Mouse (Mus musculus): ENCODE results near the gene Majin. TPM values are rescaled to one million over a fixed set of nuclear protein-coding genes. Genes with fewer than 3 reads are reported as not detected.

Majin gene
- polyA plus RNA-seq, 1 experiment from 2014 or later = not detected

GRCm38 (mm10) chr19:6234337-6235083 is 50.3 kb downstream of the Majin start:
- WGBS = 66% methylated on average over 11 of the region's 11 CpGs

DNA sequence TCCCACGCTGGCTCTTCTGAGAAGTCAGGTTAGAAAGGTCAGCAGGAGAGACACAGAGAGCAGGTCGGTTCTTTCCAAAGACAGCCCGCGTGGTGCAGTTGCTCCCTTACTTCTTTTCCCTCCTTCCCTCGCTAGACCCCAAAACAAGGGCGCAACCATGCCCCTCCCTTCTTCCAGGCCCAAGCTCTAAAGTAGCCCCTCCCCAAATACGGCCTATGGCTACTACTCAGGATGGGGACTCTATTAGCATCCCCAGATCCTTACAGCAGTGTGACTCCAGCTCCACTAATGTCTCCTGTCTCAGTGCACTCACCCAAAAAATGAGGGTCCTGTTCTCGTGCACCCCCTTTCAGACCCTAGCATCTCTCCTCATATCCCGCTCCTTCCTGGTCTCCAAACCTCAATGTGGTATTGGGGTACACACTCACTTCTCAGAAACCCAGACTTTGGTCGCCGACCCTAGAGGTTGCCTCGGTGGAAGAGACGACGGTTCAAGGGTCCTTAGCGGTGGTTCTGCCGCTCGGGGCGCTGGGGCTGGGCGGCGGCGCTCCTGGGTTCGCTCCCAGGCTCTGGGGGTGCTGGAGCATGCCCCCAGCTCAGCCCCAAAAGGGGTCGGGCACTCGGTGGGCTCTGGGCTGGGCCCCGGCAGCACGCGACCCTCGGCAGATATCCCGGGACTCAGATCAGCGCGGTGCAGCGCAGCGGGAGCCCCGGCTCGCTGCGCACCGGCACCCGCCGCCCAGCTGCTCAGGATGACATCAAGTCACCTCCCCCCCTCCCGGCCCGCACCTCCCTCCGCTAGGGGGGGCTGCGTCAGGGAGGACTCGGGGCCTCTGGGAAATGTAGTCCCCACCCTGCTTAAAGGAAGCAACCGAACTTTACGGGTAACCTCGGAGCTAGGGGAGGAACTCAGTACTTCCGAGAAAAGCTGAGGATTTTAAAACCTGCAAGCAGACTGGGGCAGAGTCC is 51.2 kb downstream of the Majin start, which contains the start of gene Ppp2r5b:
Gene Ppp2r5b (minus strand): TSS at position 789 of the 969 bp plus-strand sequence.
- H3K4me3 ChIP-seq (ENCODE audit: low read depth, low read length) = peak within 1 kb of the TSS; percentile 80
- H3K4me1 ChIP-seq (ENCODE audit: control insufficient read depth, insufficient read depth, low read length) = peaks cover 9% of the 10 kb centered on the region; the same call in 1 of the 2 replicates
- H3K4me2 ChIP-seq (ENCODE audit: low read length) = peak within 1 kb of the TSS; percentile 76
- peak; percentile 97 for DNase-seq (ENCODE audit: low spot score)
- peaks cover 25% of the 10 kb centered on the region for H3K36me3 ChIP-seq (ENCODE audit: control insufficient read depth, insufficient read depth, low read length)
- H3K27me3 ChIP-seq (replicated peaks; ENCODE audit: control insufficient read depth, insufficient read depth, low read length) = no peaks in the 10 kb centered on the region
- peak within 1 kb of the TSS; percentile 88 for H3K9ac ChIP-seq (ENCODE audit: low read length)
- H3K27ac ChIP-seq (ENCODE audit: low read depth, low read length) = peak within 1 kb of the TSS; percentile 93
- peak; percentile 95 for ATAC-seq
- WGBS = 1% methylated on average over 45 of the region's 48 CpGs
- no peaks in the 10 kb centered on the region for H3K9me3 ChIP-seq (replicated peaks; ENCODE audit: control insufficient read depth, low read length)

More at GRCm38 (mm10) chr19:6234337-6235083, 50.3 kb downstream of the Majin start:
- no peaks in the 10 kb centered on the region for H3K9me3 ChIP-seq (replicated peaks; ENCODE audit: control insufficient read depth, low read length)
- peak overlapping the region; percentile 76 for H3K4me2 ChIP-seq (ENCODE audit: low read length)
- no peak overlapping the region for H3K27ac ChIP-seq (ENCODE audit: low read depth, low read length)
- H3K4me3 ChIP-seq (ENCODE audit: low read depth, low read length) = peak overlapping the region; percentile 80
- H3K27me3 ChIP-seq (replicated peaks; ENCODE audit: control insufficient read depth, insufficient read depth, low read length) = no peaks in the 10 kb centered on the region
- peak overlapping the region; percentile 88 for H3K9ac ChIP-seq (ENCODE audit: low read length)
- peaks cover 9% of the 10 kb centered on the region; the same call in 1 of the 2 replicates for H3K4me1 ChIP-seq (ENCODE audit: control insufficient read depth, insufficient read depth, low read length)
- no peak for DNase-seq (ENCODE audit: low spot score)
- no peak for ATAC-seq
- peaks cover 34% of the 10 kb centered on the region for H3K36me3 ChIP-seq (ENCODE audit: control insufficient read depth, insufficient read depth, low read length)

- H3K9ac ChIP-seq (ENCODE audit: low read length) = peak overlapping the region; percentile 88
- no peaks in the 10 kb centered on the region for H3K27me3 ChIP-seq (replicated peaks; ENCODE audit: control insufficient read depth, insufficient read depth, low read length)
- H3K4me3 ChIP-seq (ENCODE audit: low read depth, low read length) = peak overlapping the region; percentile 80
- no peaks in the 10 kb centered on the region for H3K9me3 ChIP-seq (replicated peaks; ENCODE audit: control insufficient read depth, low read length)
- peaks cover 9% of the 10 kb centered on the region; the same call in 1 of the 2 replicates for H3K4me1 ChIP-seq (ENCODE audit: control insufficient read depth, insufficient read depth, low read length)
- under 1% methylated on average over 9 of the region's 9 CpGs for WGBS
- DNase-seq (ENCODE audit: low spot score) = peak; percentile 96
- H3K36me3 ChIP-seq (ENCODE audit: control insufficient read depth, insufficient read depth, low read length) = peaks cover 19% of the 10 kb centered on the region
- H3K4me2 ChIP-seq (ENCODE audit: low read length) = peak overlapping the region; percentile 76
- peak; percentile 86 for ATAC-seq
- peak overlapping the region; percentile 93 for H3K27ac ChIP-seq (ENCODE audit: low read depth, low read length)
Observed at GRCm38 (mm10) chr19:6236053-6236441, 51.9 kb downstream of the Majin start.

DNA sequence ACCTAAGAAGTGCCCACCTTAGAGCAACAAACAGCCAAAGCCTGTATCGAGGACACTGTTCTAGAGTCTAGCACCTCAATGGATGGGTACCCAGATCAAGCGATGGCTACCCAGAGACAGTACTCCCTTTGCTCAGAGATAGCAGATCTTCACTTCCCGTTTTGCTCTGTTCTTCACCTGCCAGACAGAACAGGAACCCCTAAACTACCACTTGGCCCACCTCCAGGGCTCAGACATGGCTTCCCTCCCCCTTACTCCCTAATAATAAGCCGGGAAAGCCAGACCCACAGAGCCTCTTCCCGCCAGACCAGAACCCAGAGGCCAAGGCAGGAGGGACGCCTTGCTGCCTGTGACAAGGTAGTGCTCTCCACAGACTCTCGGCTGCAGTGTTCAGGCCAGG is 52.7 kb downstream of the Majin start:
- H3K27ac ChIP-seq (ENCODE audit: low read depth, low read length) = no peak overlapping the region
- 69% methylated on average over 7 of the region's 7 CpGs for WGBS
- H3K36me3 ChIP-seq (ENCODE audit: control insufficient read depth, insufficient read depth, low read length) = peaks cover 11% of the 10 kb centered on the region
- H3K27me3 ChIP-seq (replicated peaks; ENCODE audit: control insufficient read depth, insufficient read depth, low read length) = no peaks in the 10 kb centered on the region
- no peak for ATAC-seq
- peaks cover 9% of the 10 kb centered on the region; the same call in 1 of the 2 replicates for H3K4me1 ChIP-seq (ENCODE audit: control insufficient read depth, insufficient read depth, low read length)
- no peaks in the 10 kb centered on the region for H3K9me3 ChIP-seq (replicated peaks; ENCODE audit: control insufficient read depth, low read length)
- H3K9ac ChIP-seq (ENCODE audit: low read length) = no peak overlapping the region
- H3K4me2 ChIP-seq (ENCODE audit: low read length) = no peak overlapping the region
- no peak for DNase-seq (ENCODE audit: low spot score)
- H3K4me3 ChIP-seq (ENCODE audit: low read depth, low read length) = no peak overlapping the region

- DNase-seq (ENCODE audit: low spot score) = no peak
- no peak overlapping the region for H3K9ac ChIP-seq (ENCODE audit: low read length)
- no peak overlapping the region for H3K27ac ChIP-seq (ENCODE audit: low read depth, low read length)
- no peak overlapping the region for H3K4me2 ChIP-seq (ENCODE audit: low read length)
- H3K27me3 ChIP-seq (replicated peaks; ENCODE audit: control insufficient read depth, insufficient read depth, low read length) = no peaks in the 10 kb centered on the region
- ATAC-seq = no peak
- peaks cover 16% of the 10 kb centered on the region for H3K4me1 ChIP-seq (ENCODE audit: control insufficient read depth, insufficient read depth, low read length)
- no peak overlapping the region for H3K4me3 ChIP-seq (ENCODE audit: low read depth, low read length)
- no peaks in the 10 kb centered on the region for H3K36me3 ChIP-seq (ENCODE audit: control insufficient read depth, insufficient read depth, low read length)
- H3K9me3 ChIP-seq (replicated peaks; ENCODE audit: control insufficient read depth, low read length) = no peaks in the 10 kb centered on the region
Observed at GRCm38 (mm10) chr19:6238740-6239139, 54.6 kb downstream of the Majin start.

GRCm38 (mm10) chr19:6240136-6240535 is 55.9 kb downstream of the Majin start:
- Histone ChIP-seq H3K4me2 (ENCODE audit: low read length) (no peak overlapping the region), H3K4me3 (ENCODE audit: low read depth, low read length) (no peak overlapping the region), H3K27ac (ENCODE audit: low read depth, low read length) (no peak overlapping the region), H3K4me1 (ENCODE audit: control insufficient read depth, insufficient read depth, low read length) (peaks cover 10% of the 10 kb centered on the region), H3K27me3 (replicated peaks; ENCODE audit: control insufficient read depth, insufficient read depth, low read length) (no peaks in the 10 kb centered on the region), H3K9me3 (replicated peaks; ENCODE audit: control insufficient read depth, low read length) (no peaks in the 10 kb centered on the region), H3K36me3 (ENCODE audit: control insufficient read depth, insufficient read depth, low read length) (no peaks in the 10 kb centered on the region), H3K9ac (ENCODE audit: low read length) (no peak overlapping the region)
- DNase-seq (ENCODE audit: low spot score) = no peak
- 72% methylated on average over 1 of the region's 1 CpGs for WGBS
- no peak for ATAC-seq

DNA sequence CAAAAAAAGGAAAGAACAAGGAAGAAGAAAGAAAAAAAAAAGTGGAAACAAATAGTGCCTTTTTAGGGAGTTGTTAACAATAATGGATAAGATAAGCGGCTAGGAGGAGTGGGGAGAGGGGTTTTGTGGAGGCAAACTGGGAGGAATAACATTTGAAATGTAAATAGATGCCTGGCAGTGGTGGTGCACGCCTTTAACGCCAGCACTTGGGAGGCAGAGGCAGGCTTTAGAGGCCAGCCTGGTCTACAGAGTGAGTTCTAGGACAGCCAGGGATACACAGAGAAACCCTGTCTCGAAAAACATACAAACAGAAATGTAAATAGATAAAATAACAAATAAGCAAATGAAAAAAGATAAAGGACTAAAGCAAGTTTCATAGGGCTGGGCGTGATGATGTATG is 56.5 kb downstream of the Majin start:
- H3K4me1 ChIP-seq (ENCODE audit: control insufficient read depth, insufficient read depth, low read length) = peaks cover 10% of the 10 kb centered on the region
- ATAC-seq (no peak), DNase-seq (ENCODE audit: low spot score) (no peak)
- H3K36me3 ChIP-seq (ENCODE audit: control insufficient read depth, insufficient read depth, low read length) = peaks cover under 1% of the 10 kb centered on the region; the same call in 1 of the 2 replicates
- H3K4me2 ChIP-seq (ENCODE audit: low read length) = peak overlapping the region; percentile 88; the same call in 1 of the 2 replicates
- no peaks in the 10 kb centered on the region for H3K27me3 ChIP-seq (replicated peaks; ENCODE audit: control insufficient read depth, insufficient read depth, low read length)
- H3K27ac ChIP-seq (ENCODE audit: low read depth, low read length) = no peak overlapping the region
- H3K9ac ChIP-seq (ENCODE audit: low read length) = no peak overlapping the region
- no peaks in the 10 kb centered on the region for H3K9me3 ChIP-seq (replicated peaks; ENCODE audit: control insufficient read depth, low read length)
- peak overlapping the region; percentile 87; the same call in 1 of the 2 replicates for H3K4me3 ChIP-seq (ENCODE audit: low read depth, low read length)
- 37% methylated on average over 5 of the region's 5 CpGs for WGBS

- H3K27ac ChIP-seq (ENCODE audit: low read depth, low read length) = peak within 1 kb of the TSS; percentile 65; the same call in 1 of the 2 replicates
- WGBS = under 1% methylated on average over 55 of the region's 55 CpGs
- peak within 1 kb of the TSS; percentile 88 for H3K4me2 ChIP-seq (ENCODE audit: low read length)
Observed at GRCm38 (mm10) chr19:6241274-6242107, 57.3 kb downstream of the Majin start, which contains the start of gene Atg2a. Atg2a (plus strand) TSS chr19:6241668.

More at GRCm38 (mm10) chr19:6241274-6242107, 57.3 kb downstream of the Majin start, which contains the start of gene Atg2a:
- DNase-seq (ENCODE audit: low spot score) (peak; percentile 100), ATAC-seq (peak; percentile 94)
- H3K9ac ChIP-seq (ENCODE audit: low read length) = peak within 1 kb of the TSS; percentile 89
- H3K9me3 ChIP-seq (replicated peaks; ENCODE audit: control insufficient read depth, low read length) = no peaks in the 10 kb centered on the region
- no peaks in the 10 kb centered on the region for H3K27me3 ChIP-seq (replicated peaks; ENCODE audit: control insufficient read depth, insufficient read depth, low read length)
- H3K36me3 ChIP-seq (ENCODE audit: control insufficient read depth, insufficient read depth, low read length) = peaks cover 8% of the 10 kb centered on the region
- H3K4me1 ChIP-seq (ENCODE audit: control insufficient read depth, insufficient read depth, low read length) = peaks cover 7% of the 10 kb centered on the region
- H3K4me3 ChIP-seq (ENCODE audit: low read depth, low read length) = peak within 1 kb of the TSS; percentile 87
